Mouse (Mus musculus) kidney, adult 2 months (tissue): ENCODE data around the gene Kdm1a. TPM values are rescaled to one million over a fixed set of nuclear protein-coding genes. Genes with fewer than 3 reads are reported as not detected.

Source experiments
- DNase-seq: peaks from one replicate; pipeline ENCODE4 v3.0.0; 2021
- H3K27ac ChIP-seq: fragments of 200-500 bp; 2 replicates; pipeline ENCODE4 v1.5.1; 2012; ENCODE audit warnings: low read depth, low read length, control low read depth, inconsistent platforms; ENCODE audit not compliant: insufficient read depth
- H3K27me3 ChIP-seq: fragments of 200-500 bp; replicated peaks from 2 replicates; pipeline ENCODE4 v1.6.1; 2012; ENCODE audit warnings: mild to moderate bottlenecking, moderate library complexity, low read length, inconsistent platforms; ENCODE audit not compliant: control insufficient read depth, insufficient read depth
- H3K36me3 ChIP-seq: fragments of 200-500 bp; 2 replicates; pipeline ENCODE4 v1.6.1; 2012; ENCODE audit warnings: mild to moderate bottlenecking, moderate library complexity, low read length, inconsistent platforms; ENCODE audit not compliant: control insufficient read depth, insufficient read depth
- H3K4me1 ChIP-seq: fragments of 200-500 bp; 2 replicates; pipeline ENCODE4 v1.6.1; 2011; ENCODE audit warnings: low read length; ENCODE audit not compliant: control insufficient read depth, insufficient read depth
- H3K4me3 ChIP-seq: fragments of 200-500 bp; 2 replicates; pipeline ENCODE4 v1.5.1; 2011; ENCODE audit warnings: mild to moderate bottlenecking, low read depth, low read length, control low read depth; ENCODE audit not compliant: insufficient read depth
- CTCF ChIP-seq: fragments of 200-500 bp; conservative IDR thresholded peaks from 2 replicates; pipeline ENCODE4 v1.5.1; 2011; ENCODE audit warnings: low read depth, mild to moderate bottlenecking, control low read depth, low read length, moderate library complexity, mixed read lengths; ENCODE audit not compliant: insufficient read depth, insufficient read length
- POLR2A ChIP-seq: fragments of 200-500 bp; IDR thresholded peaks from one replicate; pipeline ENCODE4 v1.6.1; 2011; ENCODE audit warnings: low read depth, low read length, control low read depth
- WGBS: fragments of 180-500 bp; shearing (Covaris S2); methylation state at CpG from one replicate; pipeline ENCODE4 v1.1.7; 2018; 5-methylcytosine and 5-hydroxymethylcytosine counted together
- polyA plus RNA-seq: library from polyadenylated mRNA; depleted of rRNA; stranded (reverse); fragments of >200 nt; gene quantifications from 2 replicates; pipeline ENCODE4 v1.2.3, GENCODE M21; 2012

Kdm1a gene
- polyA plus RNA-seq, 1 experiment: 21.0 TPM

- Histone ChIP-seq H3K4me1 (no peaks in the 10 kb centered on the region), H3K36me3 (no peaks in the 10 kb centered on the region), H3K27me3 (no peaks in the 10 kb centered on the region), H3K27ac (no peak overlapping the region), H3K4me3 (no peak overlapping the region)
- TF ChIP-seq CTCF (no peak), POLR2A (no peak)
- DNase-seq: no peak
- 53% methylated on average over 7 of the region's 7 CpGs for WGBS
These were observed 35.8 kb upstream of the Kdm1a start for GRCm38 (mm10) chr4:136638230-136638750.

GRCm38 (mm10) chr4:136637563-136638229 lies 35.2 kb upstream of the Kdm1a start:
- Histone ChIP-seq H3K4me1 (no peaks in the 10 kb centered on the region), H3K36me3 (no peaks in the 10 kb centered on the region), H3K27me3 (no peaks in the 10 kb centered on the region), H3K27ac (no peak overlapping the region), H3K4me3 (0 out of 2 replicates have a peak overlapping the region, but pooled peaks have one; percentile 6)
- DNase-seq: no peak
- 3% methylated on average over 75 of the region's 76 CpGs for WGBS
- TF ChIP-seq POLR2A (no peak), CTCF (no peak)

GRCm38 (mm10) chr4:136636983-136637562 lies 34.5 kb upstream of the Kdm1a start:
- no peak for DNase-seq
- H3K4me1 ChIP-seq: no peaks in the 10 kb centered on the region
- 0 out of 2 replicates have a peak overlapping the region, but pooled peaks have one; percentile 6 for H3K4me3 ChIP-seq
- no peak for TF ChIP-seq CTCF
- no peak for TF ChIP-seq POLR2A
- no peak overlapping the region for H3K27ac ChIP-seq
- no peaks in the 10 kb centered on the region for H3K36me3 ChIP-seq
- H3K27me3 ChIP-seq: no peaks in the 10 kb centered on the region
- WGBS: 18% methylated on average over 37 of the region's 37 CpGs

GRCm38 (mm10) chr4:136636511-136636910 lies 34.0 kb upstream of the Kdm1a start:
- Histone ChIP-seq H3K4me1 (no peaks in the 10 kb centered on the region), H3K27me3 (no peaks in the 10 kb centered on the region), H3K27ac (no peak overlapping the region), H3K4me3 (no peak overlapping the region), H3K36me3 (no peaks in the 10 kb centered on the region)
- WGBS: 67% methylated on average over 5 of the region's 5 CpGs
- DNase-seq: no peak
- TF ChIP-seq POLR2A: no peak
- no peak for TF ChIP-seq CTCF

GRCm38 (mm10) chr4:136635995-136636394 lies 33.5 kb upstream of the Kdm1a start:
- Histone ChIP-seq H3K27ac (no peak overlapping the region), H3K36me3 (no peaks in the 10 kb centered on the region), H3K27me3 (no peaks in the 10 kb centered on the region), H3K4me1 (no peaks in the 10 kb centered on the region), H3K4me3 (no peak overlapping the region)
- no peak for TF ChIP-seq CTCF
- TF ChIP-seq POLR2A: no peak
- no peak for DNase-seq

- Histone ChIP-seq H3K36me3 (no peaks in the 10 kb centered on the region), H3K27ac (no peak overlapping the region), H3K27me3 (no peaks in the 10 kb centered on the region), H3K4me1 (no peaks in the 10 kb centered on the region), H3K4me3 (no peak overlapping the region)
- peak; percentile 37 for DNase-seq
- no peak for TF ChIP-seq CTCF
- no peak for TF ChIP-seq POLR2A
- 80% methylated on average over 11 of the region's 11 CpGs for WGBS
These were observed 28.9 kb upstream of the Kdm1a start for GRCm38 (mm10) chr4:136631237-136631994.

- no peak overlapping the region for H3K27ac ChIP-seq
- WGBS: 67% methylated on average over 6 of the region's 6 CpGs
These were observed 24.1 kb upstream of the Kdm1a start for GRCm38 (mm10) chr4:136626590-136626989.

More at GRCm38 (mm10) chr4:136626590-136626989, 24.1 kb upstream of the Kdm1a start:
- Histone ChIP-seq H3K27me3 (no peaks in the 10 kb centered on the region), H3K4me1 (no peaks in the 10 kb centered on the region), H3K36me3 (no peaks in the 10 kb centered on the region), H3K4me3 (no peak overlapping the region)
- TF ChIP-seq CTCF (no peak), POLR2A (no peak)
- DNase-seq: no peak
